Comparison of ENCODE assay signal across 11 mouse cellular contexts in genomic region chr6:138873610-138874009, GRCm38 (mm10).
DNase-seq lines count a peak whose midpoint lies in the region; ATAC-seq and TF ChIP-seq lines count a peak whose summit lies in the region.
"Had no signal": no experiment of that assay in that cellular context is flagged by ENCODE, and none has a peak within 500 bp of the region (broad histone marks: within the 10 kb centered on the region; RNA-seq: fewer than 3 reads in every experiment).

No protein-coding gene starts in this region.

- no peaks in the 10 kb centered on the region for H3K27me3 ChIP-seq in forebrain, postnatal 0 days (ENCODE audit: insufficient read depth, low read length)
- H3K27me3 ChIP-seq: kidney, embryonic 15.5 days had no signal

- no peak for TF ChIP-seq CTCF in forebrain, postnatal 0 days (IDR thresholded peaks at IDR 0.05; ENCODE audit: low read depth)

- H3K4me3 ChIP-seq in forebrain, postnatal 0 days (ENCODE audit: low read depth, low read length): peak overlapping the region; percentile 16; the same call in 1 of the 2 replicates
- H3K4me3 ChIP-seq: kidney, embryonic 15.5 days; limb, embryonic 10.5 days had no signal

- DNase-seq in right cerebral cortex, adult 2 months (ENCODE audit: low spot score in 2 of 2): peak; percentile 13 to 36
- no peak for DNase-seq in right cerebral cortex, adult 18-20 months
- DNase-seq in forebrain, postnatal 0 days: peak; percentile 47
- DNase-seq in layer of hippocampus, postnatal 36 days: peak; percentile 5 to 16
- no peak for DNase-seq in spleen, postnatal 4 days (ENCODE audit: low spot score in 2 of 2)
- no peak for DNase-seq in spleen, postnatal 36 days (ENCODE audit: low spot score in 2 of 2)
- no peak for DNase-seq in frontal cortex, postnatal 14 days (ENCODE audit: low spot score in 2 of 2)
- DNase-seq: gastrocnemius, postnatal 25 days; thymus, postnatal 4 days had no signal

- peak; percentile 66 for ATAC-seq in forebrain, postnatal 0 days

- WGBS in forebrain, postnatal 0 days: 25% methylated on average over 12 of the region's 12 CpGs

- H3K4me1 ChIP-seq in forebrain, postnatal 0 days (ENCODE audit: insufficient read depth): peaks cover 6% of the 10 kb centered on the region; the same call in 1 of the 2 replicates
- H3K4me1 ChIP-seq: kidney, embryonic 15.5 days had no signal

- no peaks in the 10 kb centered on the region for H3K9me3 ChIP-seq in forebrain, postnatal 0 days (ENCODE audit: low read length)
- H3K9me3 ChIP-seq: kidney, embryonic 15.5 days; limb, embryonic 10.5 days had no signal

- no peak overlapping the region for H3K9ac ChIP-seq in forebrain, postnatal 0 days
- H3K9ac ChIP-seq: kidney, embryonic 15.5 days had no signal

- H3K27ac ChIP-seq in forebrain, postnatal 0 days (ENCODE audit: low read depth, low read length): no peak overlapping the region
- H3K27ac ChIP-seq: kidney, embryonic 15.5 days; limb, embryonic 10.5 days had no signal

- no peaks in the 10 kb centered on the region for H3K36me3 ChIP-seq in forebrain, postnatal 0 days (ENCODE audit: insufficient read depth)
- H3K36me3 ChIP-seq: kidney, embryonic 15.5 days; limb, embryonic 10.5 days had no signal

- H3K4me2 ChIP-seq in forebrain, postnatal 0 days (ENCODE audit: low read depth): peak overlapping the region; percentile 37
- H3K4me2 ChIP-seq: kidney, embryonic 15.5 days had no signal

Comparison
In these comparisons a context has a peak if more than half of its experiments do, and no peak if none do; other contexts are left out.
1. DNase-seq: peak in right cerebral cortex, adult 2 months (2 of 2), forebrain, postnatal 0 days (single experiment) and layer of hippocampus, postnatal 36 days (2 of 2); none in right cerebral cortex, adult 18-20 months (single experiment), spleen, postnatal 4 days (0 of 2), spleen, postnatal 36 days (0 of 2) and frontal cortex, postnatal 14 days (0 of 2).